Mouse (Mus musculus): Measurements from ENCODE around the gene Prx. TPM values are rescaled to one million over a fixed set of nuclear protein-coding genes. Genes with fewer than 3 reads are reported as not detected.

Prx gene
- polyA plus RNA-seq, 1 experiment from 2014 or later, result 1.7 TPM

GRCm38 (mm10) chr7:27541431-27541830, 42.3 kb downstream of the Prx start:
- Histone ChIP-seq H3K4me3 (no peak overlapping the region), H3K27ac (no peak overlapping the region), H3K27me3 (no peaks in the 10 kb centered on the region), H3K36me3 (peaks cover 8% of the 10 kb centered on the region; the same call in 1 of the 2 replicates), H3K4me1 (replicated peaks) (peaks cover 22% of the 10 kb centered on the region), H3K9ac (no peak overlapping the region), H3K4me2 (no peak overlapping the region; the same call in 1 of the 2 replicates), H3K9me3 (replicated peaks) (no peaks in the 10 kb centered on the region)
- 74% methylated on average over 16 of the region's 16 CpGs for WGBS
- ATAC-seq (replicated peaks; ENCODE audit: insufficient number of reproducible peaks, insufficient read depth, low FRiP score, low read depth), result no peak

- ATAC-seq (replicated peaks; ENCODE audit: insufficient number of reproducible peaks, insufficient read depth, low FRiP score, low read depth), result no peak
- peak overlapping the region; percentile 64; the same call in 1 of the 2 replicates for H3K9ac ChIP-seq
- no peak overlapping the region for H3K27ac ChIP-seq
- H3K4me2 ChIP-seq, result peak overlapping the region; percentile 93
- no peaks in the 10 kb centered on the region for H3K9me3 ChIP-seq (replicated peaks)
- WGBS, result 54% methylated on average over 5 of the region's 5 CpGs
- peaks cover 22% of the 10 kb centered on the region for H3K4me1 ChIP-seq (replicated peaks)
- H3K36me3 ChIP-seq, result peaks cover 7% of the 10 kb centered on the region; the same call in 1 of the 2 replicates
- H3K4me3 ChIP-seq, result peak overlapping the region; percentile 57
- H3K27me3 ChIP-seq, result no peaks in the 10 kb centered on the region
Measured at GRCm38 (mm10) chr7:27541922-27542321, 42.8 kb downstream of the Prx start.

DNA sequence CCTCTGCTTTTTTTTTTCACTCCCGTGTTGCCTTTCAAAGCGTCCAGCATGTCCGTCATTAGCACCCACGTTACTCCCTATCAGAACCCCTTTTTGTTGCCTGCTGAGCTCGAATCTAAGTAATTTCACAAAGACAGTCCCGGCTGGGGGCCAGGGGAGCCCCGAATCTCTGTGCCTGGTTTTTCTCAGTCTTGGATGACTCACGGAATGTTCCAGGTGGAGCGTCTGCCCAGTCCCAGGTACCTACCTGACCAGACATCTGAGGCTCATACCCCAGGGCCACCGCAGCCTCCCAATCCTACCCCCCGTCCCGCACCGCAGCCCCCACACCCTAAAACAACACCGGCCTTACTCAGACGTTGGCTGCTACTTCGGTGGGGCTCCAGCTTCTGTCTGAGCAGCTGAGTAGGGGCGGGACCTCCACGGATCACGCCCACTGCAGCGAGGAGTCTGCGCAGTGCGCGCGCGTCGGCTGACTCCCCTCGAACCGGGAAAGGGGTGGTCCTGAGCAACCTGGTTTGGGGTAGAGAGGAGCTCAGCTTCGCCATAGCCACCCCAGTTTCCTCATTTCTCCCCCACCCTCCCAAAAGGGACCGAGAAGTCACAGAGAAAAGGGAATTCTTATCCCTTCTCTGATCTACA, 43.4 kb downstream of the Prx start:
- peak overlapping the region; percentile 64 for H3K9ac ChIP-seq
- no peaks in the 10 kb centered on the region for H3K27me3 ChIP-seq
- peak overlapping the region; percentile 93 for H3K4me2 ChIP-seq
- no peak overlapping the region for H3K27ac ChIP-seq
- ATAC-seq (replicated peaks; ENCODE audit: insufficient number of reproducible peaks, insufficient read depth, low FRiP score, low read depth), result peak; percentile 87
- WGBS, result under 1% methylated on average over 30 of the region's 30 CpGs
- H3K4me3 ChIP-seq, result peak overlapping the region; percentile 57
- 0 out of 2 replicates have a peak, but pooled peaks cover 1% of the 10 kb centered on the region for H3K36me3 ChIP-seq
- no peaks in the 10 kb centered on the region for H3K9me3 ChIP-seq (replicated peaks)
- H3K4me1 ChIP-seq (replicated peaks), result peaks cover 22% of the 10 kb centered on the region

GRCm38 (mm10) chr7:27543065-27543464, 43.9 kb downstream of the Prx start:
- 36% methylated on average over 6 of the region's 6 CpGs for WGBS
- no peak for ATAC-seq (replicated peaks; ENCODE audit: insufficient number of reproducible peaks, insufficient read depth, low FRiP score, low read depth)
- Histone ChIP-seq H3K36me3 (no peaks in the 10 kb centered on the region), H3K27ac (peak overlapping the region; percentile 17; the same call in 1 of the 2 replicates), H3K4me3 (peak overlapping the region; percentile 57), H3K4me2 (peak overlapping the region; percentile 93), H3K4me1 (replicated peaks) (peaks cover 22% of the 10 kb centered on the region), H3K27me3 (no peaks in the 10 kb centered on the region), H3K9me3 (replicated peaks) (no peaks in the 10 kb centered on the region), H3K9ac (peak overlapping the region; percentile 64)

DNA sequence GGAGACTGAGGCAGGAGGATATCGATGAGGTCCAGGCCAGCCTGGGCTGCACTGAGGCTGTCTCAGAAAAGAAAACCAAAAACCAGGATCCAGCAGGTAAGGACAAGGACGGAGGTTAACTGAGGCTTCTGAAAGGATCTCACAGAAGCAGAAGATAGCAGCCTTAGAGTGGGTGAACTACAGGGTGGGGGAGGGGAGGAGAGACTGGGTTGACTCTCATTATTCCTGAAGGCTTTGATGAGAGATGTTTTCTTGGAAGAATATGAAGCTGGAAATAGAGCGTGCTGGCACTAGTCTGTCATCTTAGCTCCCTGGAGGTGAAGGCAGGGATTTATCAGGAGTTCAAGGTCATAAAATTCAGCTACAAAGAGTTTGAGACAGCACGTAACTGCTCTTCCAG, 44.7 kb downstream of the Prx start:
- H3K27me3 ChIP-seq, result no peaks in the 10 kb centered on the region
- no peak overlapping the region for H3K9ac ChIP-seq
- ATAC-seq (replicated peaks; ENCODE audit: insufficient number of reproducible peaks, insufficient read depth, low FRiP score, low read depth), result no peak
- no peaks in the 10 kb centered on the region for H3K9me3 ChIP-seq (replicated peaks)
- H3K36me3 ChIP-seq, result no peaks in the 10 kb centered on the region
- no peak overlapping the region for H3K4me3 ChIP-seq
- H3K4me2 ChIP-seq, result no peak overlapping the region
- H3K27ac ChIP-seq, result no peak overlapping the region
- WGBS, result 77% methylated on average over 4 of the region's 4 CpGs
- H3K4me1 ChIP-seq (replicated peaks), result peaks cover 22% of the 10 kb centered on the region

- 72% methylated on average over 12 of the region's 12 CpGs for WGBS
- no peak overlapping the region for H3K4me2 ChIP-seq
- no peaks in the 10 kb centered on the region for H3K36me3 ChIP-seq
- H3K9me3 ChIP-seq (replicated peaks), result no peaks in the 10 kb centered on the region
- no peak overlapping the region for H3K4me3 ChIP-seq
- no peak overlapping the region for H3K9ac ChIP-seq
- ATAC-seq (replicated peaks; ENCODE audit: insufficient number of reproducible peaks, insufficient read depth, low FRiP score, low read depth), result no peak
- peaks cover 22% of the 10 kb centered on the region for H3K4me1 ChIP-seq (replicated peaks)
- H3K27ac ChIP-seq, result no peak overlapping the region
- no peaks in the 10 kb centered on the region for H3K27me3 ChIP-seq
Measured at GRCm38 (mm10) chr7:27544675-27545370, 45.7 kb downstream of the Prx start.

DNA sequence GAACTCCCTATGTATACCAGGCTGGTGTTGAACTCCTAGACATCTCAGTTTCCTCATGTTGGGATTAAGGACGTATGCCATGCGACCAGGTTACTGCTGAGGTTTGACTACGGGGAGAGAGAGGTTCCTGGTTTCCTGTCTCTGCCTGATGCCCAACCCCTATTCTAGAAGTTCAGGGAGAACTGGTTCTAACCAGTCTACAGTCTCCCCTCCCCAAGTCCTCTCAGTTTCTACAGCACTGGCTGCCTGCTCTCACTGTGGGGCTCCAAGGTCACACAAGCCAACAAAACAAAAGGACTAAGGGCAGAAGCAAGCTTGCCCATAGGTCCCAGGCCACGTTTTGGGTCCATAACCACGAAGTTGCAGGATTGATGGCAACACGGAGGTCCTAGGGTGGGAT, 50.5 kb downstream of the Prx start:
- peaks cover 13% of the 10 kb centered on the region for H3K4me1 ChIP-seq (replicated peaks)
- H3K9ac ChIP-seq, result no peak overlapping the region
- H3K27ac ChIP-seq, result no peak overlapping the region
- H3K36me3 ChIP-seq, result no peaks in the 10 kb centered on the region
- H3K4me2 ChIP-seq, result no peak overlapping the region
- ATAC-seq (replicated peaks; ENCODE audit: insufficient number of reproducible peaks, insufficient read depth, low FRiP score, low read depth), result no peak
- H3K27me3 ChIP-seq, result no peaks in the 10 kb centered on the region
- 74% methylated on average over 6 of the region's 6 CpGs for WGBS
- H3K9me3 ChIP-seq (replicated peaks), result no peaks in the 10 kb centered on the region
- no peak overlapping the region for H3K4me3 ChIP-seq

- peaks cover 7% of the 10 kb centered on the region; the same call in 1 of the 2 replicates for H3K36me3 ChIP-seq
- H3K9ac ChIP-seq, result no peak overlapping the region
- H3K4me2 ChIP-seq, result peak overlapping the region; percentile 88
- 48% methylated on average over 5 of the region's 5 CpGs for WGBS
- ATAC-seq (replicated peaks; ENCODE audit: insufficient number of reproducible peaks, insufficient read depth, low FRiP score, low read depth), result no peak
- no peak overlapping the region for H3K27ac ChIP-seq
- peak overlapping the region; percentile 85 for H3K4me3 ChIP-seq
- H3K27me3 ChIP-seq, result no peaks in the 10 kb centered on the region
- peaks cover 13% of the 10 kb centered on the region for H3K4me1 ChIP-seq (replicated peaks)
- no peaks in the 10 kb centered on the region for H3K9me3 ChIP-seq (replicated peaks)
Measured at GRCm38 (mm10) chr7:27552070-27552469, 52.9 kb downstream of the Prx start.

DNA sequence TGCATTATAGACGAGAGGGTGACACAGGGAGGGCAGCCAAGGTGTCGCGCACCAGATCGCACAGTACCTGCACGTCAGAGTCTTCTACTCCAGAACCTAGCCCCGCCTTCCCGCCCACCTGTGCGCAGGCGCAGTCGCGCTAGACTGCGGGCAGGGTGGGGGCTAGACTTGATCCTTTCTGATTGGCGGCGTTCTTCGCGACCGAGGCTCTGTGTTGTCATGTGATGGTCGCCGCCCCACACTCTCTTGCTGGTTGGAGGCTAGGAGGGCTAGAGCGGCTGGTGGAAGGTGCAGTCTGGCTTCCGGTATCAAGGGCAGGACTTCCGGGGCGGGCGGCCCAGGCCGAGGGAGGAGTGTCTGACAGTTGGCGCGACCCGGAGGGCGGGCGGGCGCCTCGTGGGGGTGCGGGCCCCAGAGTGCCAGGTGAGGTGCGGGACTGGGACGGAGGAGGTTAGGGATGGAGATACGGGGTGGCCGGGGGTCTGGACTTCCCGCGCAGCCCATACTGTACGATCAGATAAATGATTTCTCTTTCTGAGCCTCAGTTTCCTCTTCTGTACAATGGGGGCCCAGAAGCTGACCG, 53.9 kb downstream of the Prx start, which contains the start of the genes Pld3 and 2310022A10Rik:
TSS of gene Pld3 (minus strand) at position 288 of the 583 bp plus-strand sequence.
TSS of gene 2310022A10Rik (plus strand) at position 303 of the 583 bp plus-strand sequence.
- Histone ChIP-seq H3K36me3 (peaks cover 7% of the 10 kb centered on the region; the same call in 1 of the 2 replicates), H3K4me1 (replicated peaks) (peaks cover 13% of the 10 kb centered on the region), H3K4me2 (peak within 1 kb of the TSS; percentile 88), H3K4me3 (peak within 1 kb of the TSS; percentile 85), H3K27me3 (no peaks in the 10 kb centered on the region), H3K9ac (peak within 1 kb of the TSS; percentile 81), H3K9me3 (replicated peaks) (no peaks in the 10 kb centered on the region), H3K27ac (peak within 1 kb of the TSS; percentile 44; the same call in 1 of the 2 replicates)
- WGBS, result under 1% methylated on average over 41 of the region's 41 CpGs
- ATAC-seq (replicated peaks; ENCODE audit: insufficient number of reproducible peaks, insufficient read depth, low FRiP score, low read depth), result peak; percentile 98

- Histone ChIP-seq H3K4me3 (peak overlapping the region; percentile 26), H3K9ac (peak overlapping the region; percentile 20; the same call in 1 of the 2 replicates), H3K36me3 (peaks cover 39% of the 10 kb centered on the region), H3K27ac (peak overlapping the region; percentile 87), H3K4me2 (peak overlapping the region; percentile 48), H3K4me1 (replicated peaks) (peaks cover 19% of the 10 kb centered on the region), H3K9me3 (replicated peaks) (no peaks in the 10 kb centered on the region), H3K27me3 (no peaks in the 10 kb centered on the region)
- ATAC-seq (replicated peaks; ENCODE audit: insufficient number of reproducible peaks, insufficient read depth, low FRiP score, low read depth), result peak; percentile 79
- 39% methylated on average over 8 of the region's 8 CpGs for WGBS
Measured at GRCm38 (mm10) chr7:27560291-27560887, 61.3 kb downstream of the Prx start.

GRCm38 (mm10) chr7:27560978-27561377, 61.9 kb downstream of the Prx start:
- Histone ChIP-seq H3K4me1 (replicated peaks) (peaks cover 19% of the 10 kb centered on the region), H3K36me3 (peaks cover 41% of the 10 kb centered on the region), H3K9me3 (replicated peaks) (no peaks in the 10 kb centered on the region), H3K9ac (0 out of 2 replicates have a peak overlapping the region, but pooled peaks have one; percentile 20), H3K4me3 (peak overlapping the region; percentile 26), H3K4me2 (peak overlapping the region; percentile 48), H3K27me3 (no peaks in the 10 kb centered on the region), H3K27ac (peak overlapping the region; percentile 87)
- WGBS, result 74% methylated on average over 1 of the region's 1 CpGs
- ATAC-seq (replicated peaks; ENCODE audit: insufficient number of reproducible peaks, insufficient read depth, low FRiP score, low read depth), result no peak; the same call in 1 of the 2 replicates

Data from heart, embryonic 15.5 days (tissue).